Mouse (Mus musculus): ENCODE measurements around the gene Mst1r.

Gene Mst1r

DNA sequence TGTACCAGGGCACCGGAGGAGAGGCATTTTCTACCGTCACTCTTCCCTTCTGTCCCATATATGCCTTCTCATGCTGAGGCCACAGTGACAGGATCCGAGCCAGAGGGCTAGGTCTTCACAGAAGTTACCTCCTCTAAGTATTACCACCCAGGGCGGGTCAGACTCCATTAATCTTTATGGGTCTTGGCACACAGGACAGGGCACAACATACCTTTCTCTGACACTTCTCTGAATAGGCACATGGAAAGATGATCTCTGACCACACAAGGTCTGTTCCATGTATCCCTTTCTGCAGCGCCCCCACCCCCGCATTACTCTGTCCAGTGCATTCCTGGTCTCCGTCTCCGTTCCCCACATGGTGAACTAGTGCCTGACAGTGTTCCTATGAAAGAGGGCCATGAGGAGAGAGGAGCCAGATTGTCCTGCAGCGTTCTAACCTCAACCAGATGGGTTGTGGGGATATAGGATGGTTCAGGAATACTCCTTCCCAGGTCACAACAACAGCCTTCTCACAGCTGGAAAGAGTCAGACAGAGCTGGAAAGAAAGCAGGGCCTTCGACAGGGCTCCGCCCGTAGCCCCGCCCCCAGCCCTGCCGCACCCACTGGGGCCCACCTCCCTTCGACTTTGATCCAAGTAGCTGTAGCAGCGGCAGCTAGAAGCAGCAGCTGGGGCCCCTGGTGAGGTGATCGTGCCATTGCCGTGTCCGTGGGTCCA, at the start of gene Mst1r:
Mst1r (plus strand) TSS at position 622 of the 715 bp plus-strand sequence.
- TF ChIP-seq GATA4 (IDR thresholded peaks at IDR 0.05; ENCODE audit: insufficient replicate concordance, low read length), result no peak

DNA sequence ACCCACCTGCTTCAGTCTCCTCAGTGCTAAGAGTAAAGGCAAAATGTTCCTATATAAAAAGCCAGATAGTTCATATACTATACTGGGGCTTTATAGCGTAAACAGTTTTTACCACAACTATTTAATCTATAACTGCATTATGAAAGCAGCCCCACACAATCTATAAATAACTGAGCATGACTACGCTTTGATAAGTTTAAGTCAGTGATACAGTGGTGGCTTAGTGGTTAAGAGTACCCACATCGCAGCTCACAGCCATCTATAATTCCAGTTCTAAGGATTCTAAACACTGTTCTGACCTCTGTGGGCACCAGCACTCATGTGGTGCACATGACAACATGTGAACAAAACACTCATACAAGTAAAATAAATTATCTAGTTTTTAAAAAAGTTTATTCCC, 48.3 kb upstream of the Mst1r start:
- no peak for TF ChIP-seq GATA4 (IDR thresholded peaks at IDR 0.05; ENCODE audit: insufficient replicate concordance, low read length)

DNA sequence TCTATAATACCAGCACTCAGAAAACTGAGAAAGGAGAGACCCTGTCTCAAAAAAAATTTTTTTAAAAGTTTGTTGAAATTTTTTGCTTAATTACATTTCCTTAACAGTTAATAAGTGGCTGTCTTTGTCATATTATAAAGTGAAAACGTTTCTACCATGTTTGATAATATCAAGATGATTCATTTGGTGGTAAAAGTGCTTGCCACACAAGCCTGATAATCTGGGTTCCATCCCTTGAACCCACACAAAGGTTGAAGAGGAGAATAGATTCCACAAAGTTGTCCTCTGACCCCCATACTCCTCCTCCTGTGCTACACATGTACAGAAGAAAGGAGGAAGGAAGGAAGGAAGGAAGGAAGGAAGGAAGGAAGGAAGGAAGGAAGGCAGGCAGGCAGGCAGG, 42.2 kb upstream of the Mst1r start:
- no peak for TF ChIP-seq GATA4 (IDR thresholded peaks at IDR 0.05; ENCODE audit: insufficient replicate concordance, low read length)

- no peak for TF ChIP-seq GATA4 (IDR thresholded peaks at IDR 0.05; ENCODE audit: insufficient replicate concordance, low read length)
Measured at GRCm38 (mm10) chr9:107866081-107866480, 40.6 kb upstream of the Mst1r start.

DNA sequence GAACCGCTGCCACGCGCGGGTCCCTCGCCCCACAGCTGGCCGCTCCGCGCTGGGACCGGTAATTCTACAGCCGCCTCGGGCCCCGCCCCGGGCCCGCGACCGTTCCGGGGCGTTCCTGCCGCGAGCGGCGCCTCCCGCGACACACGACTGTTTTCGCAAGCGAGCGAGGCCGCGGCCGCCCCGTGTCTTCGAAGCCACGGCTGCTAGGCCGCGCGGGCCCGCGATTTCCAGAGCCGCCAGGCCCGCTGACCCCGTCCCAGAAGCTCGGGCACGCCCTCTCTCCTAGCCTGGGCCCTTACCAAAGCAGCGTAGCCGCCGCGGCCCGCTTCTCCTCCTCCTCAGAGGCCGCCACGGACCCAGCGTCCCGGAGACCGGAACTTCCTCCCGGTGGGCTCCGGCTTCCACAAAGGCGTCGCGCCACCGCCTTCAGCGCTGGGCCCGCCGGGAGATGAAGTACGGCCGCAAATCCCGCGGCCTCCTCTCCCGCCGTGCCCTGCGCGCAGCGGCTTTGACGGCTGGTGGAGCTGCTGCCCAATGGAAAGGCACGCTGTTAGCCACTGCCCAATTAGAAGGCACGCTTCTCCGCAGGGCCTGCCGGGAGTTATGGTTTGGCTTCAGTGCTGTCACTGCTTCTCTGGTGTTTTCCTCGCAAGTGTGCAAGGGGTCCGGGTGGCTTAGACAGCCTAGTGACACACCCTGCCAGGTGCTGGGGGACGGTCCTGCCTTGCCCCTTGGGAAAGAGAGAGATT, 34.1 kb upstream of the Mst1r start:
- peak; percentile 50; the same call in 1 of the 2 replicates for TF ChIP-seq GATA4 (IDR thresholded peaks at IDR 0.05; ENCODE audit: insufficient replicate concordance, low read length)

GRCm38 (mm10) chr9:107873137-107873536, 33.5 kb upstream of the Mst1r start, which contains the start of gene Rbm6:
Gene Rbm6 (minus strand): TSS chr9:107873237.
- TF ChIP-seq GATA4 (IDR thresholded peaks at IDR 0.05; ENCODE audit: insufficient replicate concordance, low read length), result no peak

GRCm38 (mm10) chr9:107880411-107880810, 26.3 kb upstream of the Mst1r start:
- TF ChIP-seq GATA4 (IDR thresholded peaks at IDR 0.05; ENCODE audit: insufficient replicate concordance, low read length), result no peak

DNA sequence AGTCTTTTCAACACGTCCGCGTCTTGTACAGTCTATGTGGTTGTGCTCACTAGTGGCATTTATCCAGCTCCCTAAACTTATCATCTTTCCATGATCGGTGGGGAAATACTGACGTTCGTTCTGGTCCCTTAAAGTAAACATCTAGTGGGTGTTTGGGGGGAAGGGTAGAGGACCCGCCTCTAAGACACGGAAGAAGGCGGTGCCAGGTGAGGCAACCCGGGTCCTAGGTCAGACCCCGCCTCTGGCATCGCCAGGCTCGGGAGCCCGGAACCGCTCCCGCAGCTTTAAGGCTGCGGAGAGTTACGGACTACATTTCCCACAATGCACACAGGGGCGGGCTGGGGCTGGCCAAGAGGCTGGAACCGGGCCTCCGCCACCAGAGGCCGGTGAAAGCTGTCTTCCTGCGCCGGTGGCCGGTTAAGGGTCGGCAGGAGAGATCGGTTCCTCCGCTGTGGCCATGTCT, 18.8 kb upstream of the Mst1r start, which contains the start of gene Mon1a:
Mon1a (plus strand) TSS at position 348 of the 463 bp plus-strand sequence.
- TF ChIP-seq GATA4 (IDR thresholded peaks at IDR 0.05; ENCODE audit: insufficient replicate concordance, low read length), result no peak; the same call in 1 of the 2 replicates

- TF ChIP-seq GATA4 (IDR thresholded peaks at IDR 0.05; ENCODE audit: insufficient replicate concordance, low read length), result no peak; the same call in 1 of the 2 replicates
Measured at GRCm38 (mm10) chr9:107888267-107888850, 18.3 kb upstream of the Mst1r start.

DNA sequence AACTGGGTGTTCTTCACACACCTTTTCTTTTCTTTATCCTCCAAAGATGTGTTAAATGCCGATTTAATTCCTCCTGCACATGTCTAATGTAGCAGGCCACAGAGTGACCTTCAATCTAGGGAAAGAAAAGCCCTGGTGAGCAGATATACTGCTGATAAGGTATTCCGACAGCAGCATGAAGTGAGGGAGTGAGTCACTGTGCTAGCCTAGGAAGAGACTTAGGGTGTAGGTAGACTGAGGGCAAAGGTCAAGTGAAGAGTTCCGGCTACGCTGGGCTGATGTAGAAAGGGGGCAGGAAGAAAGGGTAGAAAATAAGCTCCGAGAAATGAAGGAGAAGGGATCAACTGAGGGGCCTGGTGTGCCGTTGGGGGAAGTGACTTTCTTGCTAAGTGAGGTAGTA, 16.4 kb upstream of the Mst1r start:
- no peak for TF ChIP-seq GATA4 (IDR thresholded peaks at IDR 0.05; ENCODE audit: insufficient replicate concordance, low read length)

DNA sequence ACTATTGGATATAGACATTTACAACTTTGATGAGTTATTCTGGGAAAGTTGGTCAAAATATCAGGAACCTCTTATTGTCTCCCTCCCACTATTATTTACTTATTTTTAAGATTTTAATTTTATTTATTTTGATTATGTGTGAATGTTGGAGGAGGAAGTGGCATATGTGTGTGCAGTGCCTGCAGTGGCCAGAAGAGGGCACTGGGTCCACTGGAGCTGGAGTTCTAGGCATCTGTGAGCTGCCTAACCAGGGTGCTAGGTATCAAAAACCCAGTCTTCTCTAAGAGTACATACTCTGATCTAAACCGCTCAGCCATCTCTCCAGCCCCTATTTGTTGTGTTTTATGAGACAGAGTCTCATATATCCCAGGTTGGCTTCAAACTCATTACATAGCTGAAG, 15.7 kb upstream of the Mst1r start:
- TF ChIP-seq GATA4 (IDR thresholded peaks at IDR 0.05; ENCODE audit: insufficient replicate concordance, low read length), result no peak

- TF ChIP-seq GATA4 (IDR thresholded peaks at IDR 0.05; ENCODE audit: insufficient replicate concordance, low read length), result no peak
Measured at GRCm38 (mm10) chr9:107898563-107898962, 8.1 kb upstream of the Mst1r start.

- no peak for TF ChIP-seq GATA4 (IDR thresholded peaks at IDR 0.05; ENCODE audit: insufficient replicate concordance, low read length)
Measured at GRCm38 (mm10) chr9:107899855-107900254, 6.8 kb upstream of the Mst1r start.

- no peak for TF ChIP-seq GATA4 (IDR thresholded peaks at IDR 0.05; ENCODE audit: insufficient replicate concordance, low read length)
Measured at GRCm38 (mm10) chr9:107900840-107901626, 5.6 kb upstream of the Mst1r start.

DNA sequence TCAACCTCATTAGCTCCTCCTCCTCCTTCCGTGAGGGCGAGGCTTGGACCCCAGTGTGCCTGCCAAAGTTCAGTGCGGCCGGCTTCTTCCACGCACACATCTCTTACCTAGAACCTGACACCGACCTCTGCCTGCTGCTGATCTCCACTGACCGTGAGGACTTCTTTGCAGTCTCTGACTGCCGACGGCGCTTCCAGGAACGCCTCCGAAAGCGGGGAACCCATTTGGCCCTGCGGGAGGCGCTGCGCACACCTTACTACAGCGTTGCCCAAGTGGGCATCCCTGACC, 5.1 kb upstream of the Mst1r start:
- no peak for TF ChIP-seq GATA4 (IDR thresholded peaks at IDR 0.05; ENCODE audit: insufficient replicate concordance, low read length)
